Mouse (Mus musculus): Measurements from ENCODE around the gene P2ry2. TPM values are rescaled to one million over a fixed set of nuclear protein-coding genes. Genes with fewer than 3 reads are reported as not detected.

P2ry2 gene
- polyA plus RNA-seq, 1 experiment from 2014 or later = 2.2 TPM

DNA sequence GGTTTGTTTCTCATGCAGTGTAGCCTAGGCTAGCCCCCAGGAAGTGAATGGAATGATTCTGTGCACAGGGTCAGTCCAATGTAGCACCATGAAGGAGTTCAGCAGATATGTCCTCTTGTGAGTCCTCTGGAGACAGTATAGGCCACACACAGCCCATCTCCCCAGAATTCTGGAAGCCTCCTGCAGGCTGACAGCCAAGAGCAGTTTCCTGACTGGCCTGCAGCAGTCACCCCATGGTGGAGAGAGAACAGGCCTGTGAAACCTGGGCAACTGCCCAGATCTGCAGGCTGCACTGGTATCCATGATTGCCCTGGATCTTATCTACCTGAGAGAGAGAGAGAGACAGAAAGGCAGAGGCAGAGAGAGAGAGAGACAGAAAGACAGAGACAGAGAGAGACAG is 18.1 kb upstream of the P2ry2 start:
- ATAC-seq (replicated peaks; ENCODE audit: low FRiP score) (no peak), DNase-seq (ENCODE audit: low spot score) (no peak)
- no peaks in the 10 kb centered on the region for H3K9me3 ChIP-seq (ENCODE audit: control insufficient read depth, low read length)
- peaks cover 18% of the 10 kb centered on the region for H3K4me1 ChIP-seq (replicated peaks; ENCODE audit: control insufficient read depth, insufficient read depth, low read length)
- H3K4me3 ChIP-seq (ENCODE audit: low read depth, low read length) = no peak overlapping the region
- H3K27me3 ChIP-seq (replicated peaks; ENCODE audit: control insufficient read depth, insufficient read depth, low read length) = no peaks in the 10 kb centered on the region
- H3K27ac ChIP-seq (ENCODE audit: low read depth, low read length) = no peak overlapping the region
- no peak overlapping the region for H3K9ac ChIP-seq (ENCODE audit: low read depth, low read length)
- H3K4me2 ChIP-seq = no peak overlapping the region
- H3K36me3 ChIP-seq (ENCODE audit: control insufficient read depth, insufficient read depth, low read length) = no peaks in the 10 kb centered on the region

DNA sequence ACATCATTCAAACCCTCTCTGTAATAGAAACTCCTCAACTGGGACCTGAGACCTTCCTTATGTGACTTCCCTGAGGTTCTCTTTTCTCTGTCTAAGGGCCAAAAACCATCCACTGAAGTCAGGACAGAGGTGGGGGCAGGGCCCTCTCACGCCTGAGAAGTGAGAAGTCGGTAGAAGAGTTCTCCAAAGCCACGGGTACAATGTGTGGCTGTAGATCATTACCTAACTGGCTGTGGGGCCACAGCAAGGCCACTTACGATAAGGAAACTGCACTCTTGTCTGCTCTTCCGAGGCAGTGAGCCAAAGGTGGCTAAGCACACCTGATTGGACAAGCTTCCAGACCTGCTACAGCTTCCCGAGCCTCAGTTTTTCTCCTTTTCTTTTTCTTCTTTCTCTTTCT is 16.8 kb upstream of the P2ry2 start:
- Histone ChIP-seq H3K27ac (ENCODE audit: low read depth, low read length) (peak overlapping the region; percentile 22; the same call in 1 of the 2 replicates), H3K4me2 (no peak overlapping the region), H3K4me1 (replicated peaks; ENCODE audit: control insufficient read depth, insufficient read depth, low read length) (peaks cover 18% of the 10 kb centered on the region), H3K9ac (ENCODE audit: low read depth, low read length) (no peak overlapping the region), H3K4me3 (ENCODE audit: low read depth, low read length) (no peak overlapping the region), H3K27me3 (replicated peaks; ENCODE audit: control insufficient read depth, insufficient read depth, low read length) (no peaks in the 10 kb centered on the region), H3K36me3 (ENCODE audit: control insufficient read depth, insufficient read depth, low read length) (no peaks in the 10 kb centered on the region), H3K9me3 (ENCODE audit: control insufficient read depth, low read length) (no peaks in the 10 kb centered on the region)
- no peak for DNase-seq (ENCODE audit: low spot score)
- peak; percentile 58; the same call in 1 of the 2 replicates for ATAC-seq (replicated peaks; ENCODE audit: low FRiP score)
- WGBS = 28% methylated on average over 6 of the region's 6 CpGs

DNA sequence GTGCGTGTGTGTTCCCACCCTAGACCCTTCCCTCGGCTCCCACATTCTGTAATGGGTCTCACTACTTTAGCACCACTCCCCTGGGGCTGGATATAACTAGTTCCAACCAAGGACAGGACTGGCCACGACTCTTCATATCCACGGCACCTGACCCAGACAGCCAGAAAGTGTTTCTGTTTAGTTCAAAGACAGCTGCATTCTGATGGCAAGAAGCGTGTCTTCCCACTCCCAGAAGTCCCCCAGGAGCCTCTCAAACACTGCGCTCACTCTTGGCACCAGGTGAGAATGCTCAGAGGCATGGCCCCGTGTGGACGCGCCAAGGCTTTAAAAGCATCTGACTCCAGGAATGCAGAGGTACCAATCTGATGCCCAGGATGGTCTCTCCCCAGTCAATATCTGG is 16.3 kb upstream of the P2ry2 start:
- ATAC-seq (replicated peaks; ENCODE audit: low FRiP score) (no peak), DNase-seq (ENCODE audit: low spot score) (no peak)
- Histone ChIP-seq H3K9ac (ENCODE audit: low read depth, low read length) (no peak overlapping the region), H3K4me1 (replicated peaks; ENCODE audit: control insufficient read depth, insufficient read depth, low read length) (peaks cover 18% of the 10 kb centered on the region), H3K4me2 (no peak overlapping the region), H3K9me3 (ENCODE audit: control insufficient read depth, low read length) (no peaks in the 10 kb centered on the region), H3K27me3 (replicated peaks; ENCODE audit: control insufficient read depth, insufficient read depth, low read length) (no peaks in the 10 kb centered on the region), H3K4me3 (ENCODE audit: low read depth, low read length) (no peak overlapping the region), H3K27ac (ENCODE audit: low read depth, low read length) (peak overlapping the region; percentile 49; the same call in 1 of the 2 replicates), H3K36me3 (ENCODE audit: control insufficient read depth, insufficient read depth, low read length) (no peaks in the 10 kb centered on the region)
- WGBS = 83% methylated on average over 9 of the region's 9 CpGs

DNA sequence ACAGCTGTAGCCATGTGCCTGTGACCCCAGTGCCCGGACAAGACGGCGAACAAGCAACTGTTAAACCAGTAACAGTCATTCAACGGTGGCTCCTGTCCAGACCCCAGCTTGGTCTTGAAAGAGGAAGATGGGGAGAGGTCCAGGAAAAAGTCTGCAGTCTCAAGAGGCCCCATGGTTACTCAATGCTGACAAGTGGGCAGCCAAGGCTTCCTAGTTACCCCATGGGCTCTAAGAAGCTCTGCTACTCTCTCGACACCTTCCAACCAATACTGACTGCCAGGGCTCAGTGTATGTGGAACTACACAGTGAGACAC is 15.7 kb upstream of the P2ry2 start:
- DNase-seq (ENCODE audit: low spot score) (no peak), ATAC-seq (replicated peaks; ENCODE audit: low FRiP score) (no peak)
- Histone ChIP-seq H3K9ac (ENCODE audit: low read depth, low read length) (no peak overlapping the region), H3K4me3 (ENCODE audit: low read depth, low read length) (no peak overlapping the region), H3K4me2 (no peak overlapping the region), H3K36me3 (ENCODE audit: control insufficient read depth, insufficient read depth, low read length) (no peaks in the 10 kb centered on the region), H3K4me1 (replicated peaks; ENCODE audit: control insufficient read depth, insufficient read depth, low read length) (peaks cover 20% of the 10 kb centered on the region), H3K27ac (ENCODE audit: low read depth, low read length) (no peak overlapping the region), H3K9me3 (ENCODE audit: control insufficient read depth, low read length) (no peaks in the 10 kb centered on the region), H3K27me3 (replicated peaks; ENCODE audit: control insufficient read depth, insufficient read depth, low read length) (no peaks in the 10 kb centered on the region)
- WGBS = 50% methylated on average over 5 of the region's 5 CpGs

DNA sequence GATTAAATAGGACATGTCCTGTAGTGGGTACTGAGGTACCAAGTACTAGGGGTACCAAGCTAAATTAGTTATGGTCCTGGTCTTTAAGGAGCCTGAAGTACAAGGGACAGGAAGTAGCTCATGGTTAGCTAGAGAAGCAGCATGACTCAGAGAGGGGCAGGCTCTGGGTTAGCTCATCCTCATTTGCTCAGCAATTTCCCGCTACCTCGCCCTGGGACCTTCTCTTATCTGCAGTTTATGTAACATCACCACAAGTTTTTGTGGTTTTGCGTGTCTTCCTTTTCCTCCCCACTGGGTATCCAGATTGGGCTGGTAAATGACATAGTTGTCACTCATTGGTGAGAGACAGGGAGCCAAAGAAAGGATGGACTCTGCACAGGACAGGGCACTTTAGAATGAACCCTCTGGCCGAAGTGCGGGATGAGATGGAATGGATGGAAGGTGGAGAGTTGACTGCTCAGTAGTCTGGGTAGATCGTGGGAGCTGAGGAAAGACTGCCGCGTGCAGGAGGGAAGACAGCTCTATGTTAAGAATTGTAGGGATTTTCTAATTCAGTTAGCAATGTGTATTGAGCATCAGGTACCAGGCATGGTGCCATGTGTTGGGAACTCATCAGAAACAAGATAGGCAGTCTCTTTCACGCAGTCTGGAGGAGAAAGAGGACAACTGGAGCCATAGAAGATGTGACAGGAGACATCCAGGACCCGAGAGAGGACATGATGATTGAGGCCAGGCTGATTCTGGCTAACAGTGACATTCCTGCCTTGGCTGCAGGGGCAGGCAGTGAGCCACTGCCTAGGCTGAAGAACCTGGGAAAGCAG is 15.2 kb upstream of the P2ry2 start:
- Histone ChIP-seq H3K36me3 (ENCODE audit: control insufficient read depth, insufficient read depth, low read length) (no peaks in the 10 kb centered on the region), H3K27me3 (replicated peaks; ENCODE audit: control insufficient read depth, insufficient read depth, low read length) (no peaks in the 10 kb centered on the region), H3K9me3 (ENCODE audit: control insufficient read depth, low read length) (no peaks in the 10 kb centered on the region), H3K9ac (ENCODE audit: low read depth, low read length) (no peak overlapping the region), H3K27ac (ENCODE audit: low read depth, low read length) (no peak overlapping the region), H3K4me1 (replicated peaks; ENCODE audit: control insufficient read depth, insufficient read depth, low read length) (peaks cover 20% of the 10 kb centered on the region), H3K4me3 (ENCODE audit: low read depth, low read length) (no peak overlapping the region), H3K4me2 (no peak overlapping the region)
- DNase-seq (ENCODE audit: low spot score) (no peak), ATAC-seq (replicated peaks; ENCODE audit: low FRiP score) (peak; percentile 60)
- WGBS = 54% methylated on average over 10 of the region's 10 CpGs

DNA sequence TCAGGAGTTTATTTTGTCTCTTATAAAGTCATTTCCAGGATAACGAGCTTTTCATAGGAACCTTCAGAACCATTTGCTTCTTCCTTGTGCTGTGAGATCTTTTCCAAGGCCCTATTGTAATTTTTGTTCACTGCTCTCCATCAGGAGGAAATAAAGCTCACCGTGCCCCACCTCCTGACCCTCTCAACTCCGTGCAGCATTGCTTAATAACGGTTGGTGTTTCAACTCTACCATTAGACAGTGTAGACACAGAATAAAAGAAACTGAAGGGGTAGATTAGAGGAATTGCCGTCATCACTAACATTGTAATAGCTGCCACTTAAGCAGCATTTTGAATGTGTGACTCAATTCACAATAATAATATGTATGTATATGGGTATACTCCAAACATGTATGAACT is 14.2 kb upstream of the P2ry2 start:
- no peaks in the 10 kb centered on the region for H3K9me3 ChIP-seq (ENCODE audit: control insufficient read depth, low read length)
- H3K4me3 ChIP-seq (ENCODE audit: low read depth, low read length) = no peak overlapping the region
- no peaks in the 10 kb centered on the region for H3K27me3 ChIP-seq (replicated peaks; ENCODE audit: control insufficient read depth, insufficient read depth, low read length)
- no peak overlapping the region for H3K4me2 ChIP-seq
- ATAC-seq (replicated peaks; ENCODE audit: low FRiP score) (no peak), DNase-seq (ENCODE audit: low spot score) (no peak)
- no peaks in the 10 kb centered on the region for H3K36me3 ChIP-seq (ENCODE audit: control insufficient read depth, insufficient read depth, low read length)
- H3K4me1 ChIP-seq (replicated peaks; ENCODE audit: control insufficient read depth, insufficient read depth, low read length) = peaks cover 20% of the 10 kb centered on the region
- no peak overlapping the region for H3K27ac ChIP-seq (ENCODE audit: low read depth, low read length)
- WGBS = 55% methylated on average over 5 of the region's 5 CpGs
- H3K9ac ChIP-seq (ENCODE audit: low read depth, low read length) = no peak overlapping the region

DNA sequence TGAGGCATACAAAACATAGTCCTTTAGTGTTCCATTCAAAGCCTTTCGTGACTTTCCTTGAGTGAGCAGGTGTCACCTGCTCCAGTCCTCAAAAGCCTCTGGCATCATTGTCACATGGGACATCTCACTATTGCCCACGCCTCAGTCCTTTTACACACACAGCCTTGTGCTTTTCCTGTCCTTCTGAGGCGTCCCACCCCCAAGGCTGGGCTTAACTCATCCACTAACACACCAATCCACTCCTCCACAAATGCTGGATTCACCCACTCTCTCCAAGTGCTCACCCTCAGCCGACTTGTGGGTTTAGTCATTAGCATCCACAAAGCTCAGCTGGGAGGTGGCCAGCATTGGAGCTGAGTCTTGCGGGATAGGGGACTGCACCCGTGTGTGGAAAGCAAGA is 4.8 kb upstream of the P2ry2 start:
- H3K27me3 ChIP-seq (replicated peaks; ENCODE audit: control insufficient read depth, insufficient read depth, low read length) = peaks cover 15% of the 10 kb centered on the region
- H3K9ac ChIP-seq (ENCODE audit: low read depth, low read length) = no peak overlapping the region
- H3K4me2 ChIP-seq = no peak overlapping the region
- H3K4me3 ChIP-seq (ENCODE audit: low read depth, low read length) = no peak overlapping the region
- no peaks in the 10 kb centered on the region for H3K36me3 ChIP-seq (ENCODE audit: control insufficient read depth, insufficient read depth, low read length)
- ATAC-seq (replicated peaks; ENCODE audit: low FRiP score) = no peak
- no peak for DNase-seq (ENCODE audit: low spot score)
- H3K9me3 ChIP-seq (ENCODE audit: control insufficient read depth, low read length) = no peaks in the 10 kb centered on the region
- no peak overlapping the region for H3K27ac ChIP-seq (ENCODE audit: low read depth, low read length)
- H3K4me1 ChIP-seq (replicated peaks; ENCODE audit: control insufficient read depth, insufficient read depth, low read length) = peaks cover 1% of the 10 kb centered on the region
- 63% methylated on average over 6 of the region's 6 CpGs for WGBS

DNA sequence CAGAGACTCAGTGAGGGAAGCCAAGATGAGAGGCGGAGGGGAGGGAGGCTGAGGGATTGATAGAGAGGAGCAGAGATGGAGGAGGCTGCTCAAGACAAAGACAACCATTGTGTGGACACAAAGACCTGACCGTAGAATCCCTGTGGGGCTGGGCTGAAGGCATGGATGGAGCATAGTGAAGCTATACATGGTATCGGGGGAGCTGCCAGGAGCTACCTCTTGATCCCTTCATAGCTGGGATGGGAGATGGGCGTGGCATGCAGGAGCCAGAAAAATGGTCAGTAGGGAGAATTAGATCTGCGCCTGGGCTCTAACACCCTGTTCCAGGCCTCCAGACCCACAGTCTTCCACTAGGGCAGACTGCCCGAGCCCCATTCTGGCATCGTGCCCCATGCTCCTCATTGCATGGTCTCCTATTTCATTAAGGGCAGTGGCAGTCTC is 4.4 kb upstream of the P2ry2 start:
- H3K27me3 ChIP-seq (replicated peaks; ENCODE audit: control insufficient read depth, insufficient read depth, low read length) = peaks cover 20% of the 10 kb centered on the region
- no peak overlapping the region for H3K4me3 ChIP-seq (ENCODE audit: low read depth, low read length)
- 71% methylated on average over 7 of the region's 7 CpGs for WGBS
- peaks cover 6% of the 10 kb centered on the region for H3K4me1 ChIP-seq (replicated peaks; ENCODE audit: control insufficient read depth, insufficient read depth, low read length)
- no peak overlapping the region for H3K4me2 ChIP-seq
- DNase-seq (ENCODE audit: low spot score) = no peak
- no peaks in the 10 kb centered on the region for H3K9me3 ChIP-seq (ENCODE audit: control insufficient read depth, low read length)
- no peak overlapping the region for H3K27ac ChIP-seq (ENCODE audit: low read depth, low read length)
- no peak for ATAC-seq (replicated peaks; ENCODE audit: low FRiP score)
- H3K9ac ChIP-seq (ENCODE audit: low read depth, low read length) = no peak overlapping the region
- no peaks in the 10 kb centered on the region for H3K36me3 ChIP-seq (ENCODE audit: control insufficient read depth, insufficient read depth, low read length)

DNA sequence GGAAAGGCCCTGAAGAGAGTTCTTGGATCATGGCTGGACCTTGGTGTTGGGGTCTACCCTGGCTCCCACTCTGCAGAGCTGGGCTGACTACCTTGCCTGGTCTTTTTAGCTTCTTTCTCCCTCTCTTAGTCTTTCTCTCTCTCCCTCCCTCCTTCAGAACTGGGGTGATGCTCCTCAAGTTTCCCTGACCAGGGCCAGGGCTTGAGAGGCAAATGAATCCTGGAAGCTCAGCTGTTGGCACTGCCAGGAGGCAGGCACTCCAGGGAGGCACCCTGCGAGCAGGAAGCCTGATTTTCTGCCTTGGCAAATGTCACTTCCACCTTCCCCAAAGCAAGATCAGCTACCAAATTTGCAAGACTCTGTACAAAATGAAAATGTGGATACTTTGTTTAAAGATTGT is 2.3 kb upstream of the P2ry2 start:
- Histone ChIP-seq H3K4me2 (no peak overlapping the region), H3K27me3 (replicated peaks; ENCODE audit: control insufficient read depth, insufficient read depth, low read length) (peaks cover 34% of the 10 kb centered on the region), H3K9me3 (ENCODE audit: control insufficient read depth, low read length) (no peaks in the 10 kb centered on the region), H3K36me3 (ENCODE audit: control insufficient read depth, insufficient read depth, low read length) (no peaks in the 10 kb centered on the region), H3K27ac (ENCODE audit: low read depth, low read length) (no peak overlapping the region), H3K4me1 (replicated peaks; ENCODE audit: control insufficient read depth, insufficient read depth, low read length) (peaks cover 10% of the 10 kb centered on the region), H3K4me3 (ENCODE audit: low read depth, low read length) (no peak overlapping the region), H3K9ac (ENCODE audit: low read depth, low read length) (no peak overlapping the region)
- DNase-seq (ENCODE audit: low spot score) = no peak
- 70% methylated on average over 1 of the region's 1 CpGs for WGBS
- no peak for ATAC-seq (replicated peaks; ENCODE audit: low FRiP score)
